Mouse (Mus musculus): ENCODE measurements around the gene Pspc1.
A peak's percentile ranks its signal among the peaks of the same experiment; 100 is the strongest.

The Pspc1 gene

DNA sequence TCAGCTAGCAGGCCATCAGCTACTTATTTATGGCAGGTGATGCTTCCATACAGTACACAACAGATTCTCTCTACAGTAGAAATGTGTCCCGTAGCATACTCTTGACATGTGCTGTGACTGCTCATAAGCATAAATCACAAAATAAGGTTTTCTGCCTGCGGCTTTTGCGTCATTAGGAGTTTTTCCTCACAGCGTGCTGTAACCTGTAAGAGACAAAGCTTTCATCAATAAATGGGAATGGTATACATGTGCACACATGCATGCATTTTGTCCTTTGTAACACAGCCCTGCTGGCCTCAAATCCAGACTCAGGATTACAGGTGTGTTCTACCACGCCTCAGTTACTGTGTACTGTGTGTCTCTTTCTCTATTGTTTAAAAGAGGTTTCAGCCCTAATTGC is 80.3 kb downstream of the Pspc1 start:
- no peak for ATAC-seq (ENCODE audit: low TSS enrichment)

DNA sequence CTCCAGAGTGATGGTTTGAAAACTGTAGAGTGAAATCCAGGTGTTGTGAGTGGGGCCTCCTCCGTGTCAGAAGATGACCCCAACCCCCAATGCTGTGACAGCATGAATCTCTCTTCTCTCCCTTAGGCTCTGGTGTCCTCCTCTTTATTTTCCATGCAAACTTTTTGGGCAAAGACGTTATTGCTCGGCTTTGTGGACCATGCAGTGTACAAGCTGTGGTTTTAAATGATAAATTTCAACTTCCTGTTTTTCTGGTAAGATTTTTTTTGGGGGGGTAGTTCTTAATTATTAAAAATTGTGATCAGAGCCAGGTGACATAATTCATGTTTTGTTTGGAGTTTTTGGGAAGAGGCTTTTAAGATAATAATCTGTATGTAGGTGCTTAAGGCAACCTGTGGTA is 82.6 kb downstream of the Pspc1 start:
- ATAC-seq (ENCODE audit: low TSS enrichment): no peak

DNA sequence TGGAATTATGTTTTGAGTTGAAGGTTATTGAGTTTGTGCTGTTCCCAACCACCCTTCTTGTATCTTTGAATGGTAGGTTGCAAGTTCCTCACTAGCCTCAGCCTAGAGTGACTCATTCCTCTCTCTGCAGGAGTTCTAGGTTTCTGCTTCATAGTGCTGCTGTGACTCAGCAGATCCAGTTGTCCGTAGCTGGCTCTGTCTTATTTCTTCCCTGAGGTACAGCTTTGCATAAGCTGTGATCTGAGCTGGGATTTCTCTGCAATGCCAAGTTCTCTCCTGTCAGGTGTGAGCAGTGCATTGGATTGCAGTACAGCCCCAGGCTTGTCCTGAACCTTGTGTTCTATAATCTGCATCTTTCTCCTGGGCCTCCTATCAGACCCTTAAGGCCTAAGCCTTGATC is 88.3 kb downstream of the Pspc1 start:
- peak; percentile 89 for ATAC-seq (ENCODE audit: low TSS enrichment)

DNA sequence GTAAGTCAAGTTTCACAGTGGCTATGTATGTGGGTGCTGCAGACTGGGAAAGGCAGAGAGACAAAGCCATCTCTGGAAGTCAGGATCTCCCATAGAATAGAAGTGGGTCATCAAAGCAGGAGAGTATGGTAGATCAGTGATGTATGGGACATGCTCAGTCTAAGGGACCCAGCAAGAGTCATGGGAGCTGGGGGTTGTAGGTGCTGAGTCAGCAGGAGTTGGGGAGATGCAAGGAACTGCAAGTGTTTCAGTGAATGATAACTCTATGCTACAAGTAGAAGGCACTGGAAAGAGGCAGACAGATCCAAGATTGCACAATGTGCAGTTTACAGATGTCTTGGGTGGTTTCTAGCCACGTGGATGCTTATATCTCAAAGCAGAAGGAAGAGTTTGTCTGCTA is 89.0 kb downstream of the Pspc1 start:
- no peak for ATAC-seq (ENCODE audit: low TSS enrichment)

DNA sequence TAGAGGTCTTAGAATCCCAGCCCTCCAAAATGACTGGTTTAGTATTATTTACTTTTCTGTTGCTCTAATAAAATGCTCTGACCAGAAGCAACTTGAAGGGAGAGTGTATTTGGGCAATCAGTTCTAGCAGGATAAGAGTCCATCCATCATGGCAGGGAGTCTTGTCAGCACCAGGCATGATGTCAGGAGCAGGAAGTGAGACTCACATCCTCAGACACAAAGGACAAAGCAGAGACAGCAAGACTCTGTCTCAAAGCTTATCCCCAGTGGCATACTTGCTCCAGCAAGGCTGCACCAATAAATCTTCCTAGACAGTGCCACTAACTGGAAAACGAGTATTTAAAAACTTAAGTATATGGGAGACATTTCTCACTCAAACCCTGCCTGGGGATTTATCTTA is 92.7 kb downstream of the Pspc1 start:
- ATAC-seq (ENCODE audit: low TSS enrichment): no peak
